Mouse (Mus musculus) right cerebral cortex, adult 18-20 months (tissue): ENCODE measurements at regions not wholly inside any gene's neighbourhood (a gene's known extent, or its start where the extent isn't known, plus 50 kb on each side); places are given as distances from the start of the nearest gene placed in this dataset.
"Not testable (repeated sequence)": the region's sequence is repeated elsewhere in the genome, so short reads cannot be mapped to it uniquely, and the experiment has no call there.

ENCODE experiments used
- DNase-seq: peaks from one replicate; pipeline ENCODE4 v3.0.0; 2022; ENCODE audit warnings: mixed read lengths

- DNase-seq, result no peak
Measured at GRCm38 (mm10) chr11:41261254-41261653, 506.1 kb upstream of the Ccng1 start.

DNA sequence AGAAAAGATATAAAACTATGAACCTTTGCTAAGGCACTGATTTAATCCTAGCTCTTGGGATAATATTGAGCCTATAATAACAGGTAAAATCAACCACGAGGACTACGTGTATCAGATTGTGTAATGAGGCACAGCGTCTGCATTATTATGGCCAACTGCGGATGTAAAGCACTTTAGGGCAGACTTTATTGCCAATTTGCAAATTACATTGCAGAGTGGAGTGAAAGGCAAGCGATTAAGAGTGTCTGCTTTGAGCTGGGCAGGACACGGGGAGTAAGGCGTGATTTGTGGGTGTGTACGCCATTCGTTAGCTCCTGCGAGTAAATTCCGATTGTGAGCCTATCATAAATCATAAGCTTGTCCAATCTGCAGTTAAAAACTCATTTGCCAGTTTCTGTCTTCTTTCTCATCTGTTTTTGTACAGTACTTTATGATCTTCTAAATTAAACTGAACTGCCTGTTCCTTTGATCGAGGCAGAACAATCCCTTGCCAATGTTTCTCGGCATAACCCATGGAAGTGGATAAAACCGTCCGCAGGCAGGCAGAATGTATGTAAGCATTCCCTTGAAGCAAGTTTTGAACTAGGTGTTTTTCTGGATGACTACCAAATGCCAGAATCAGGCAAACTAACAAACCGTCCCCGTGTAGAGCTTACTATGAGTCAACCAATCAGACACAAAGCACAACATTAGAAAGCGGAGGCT lies 505.0 kb upstream of the Ccng1 start:
- peak; percentile 1 for DNase-seq

GRCm38 (mm10) chr11:41214501-41214900 lies 459.4 kb upstream of the Ccng1 start:
- not testable (repeated sequence) for DNase-seq

GRCm38 (mm10) chr11:41202228-41202627 lies 447.1 kb upstream of the Ccng1 start:
- peak; percentile 10 for DNase-seq

- peak; percentile 3 for DNase-seq
Measured at GRCm38 (mm10) chr11:41193981-41194380, 438.9 kb upstream of the Ccng1 start.

GRCm38 (mm10) chr11:41160492-41161175 lies 405.5 kb upstream of the Ccng1 start:
- no peak for DNase-seq

- DNase-seq, result no peak
Measured at GRCm38 (mm10) chr11:41159927-41160326, 404.8 kb upstream of the Ccng1 start.

- no peak for DNase-seq
Measured at GRCm38 (mm10) chr11:41158761-41159596, 403.9 kb upstream of the Ccng1 start.

DNA sequence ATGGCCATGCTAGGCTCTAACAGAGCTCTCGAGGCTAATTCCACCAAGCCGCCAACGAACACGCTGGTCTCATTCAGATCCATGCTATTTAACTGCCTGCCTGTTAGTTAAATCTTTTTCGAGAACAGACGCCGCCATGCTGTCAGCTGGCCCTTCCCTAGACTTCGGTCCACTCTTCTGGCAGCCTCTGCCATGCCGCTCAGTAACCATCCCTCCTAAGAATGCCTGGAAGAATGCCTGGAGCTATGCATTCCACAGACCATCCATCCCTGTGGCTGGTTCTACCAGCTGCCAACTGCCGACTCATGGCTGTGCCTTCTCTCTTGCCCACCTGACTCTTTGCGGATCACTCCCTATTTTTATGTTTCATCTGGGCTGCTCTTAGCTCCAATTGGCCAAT lies 402.2 kb upstream of the Ccng1 start:
- no peak for DNase-seq
